In the genomic region with DNA sequence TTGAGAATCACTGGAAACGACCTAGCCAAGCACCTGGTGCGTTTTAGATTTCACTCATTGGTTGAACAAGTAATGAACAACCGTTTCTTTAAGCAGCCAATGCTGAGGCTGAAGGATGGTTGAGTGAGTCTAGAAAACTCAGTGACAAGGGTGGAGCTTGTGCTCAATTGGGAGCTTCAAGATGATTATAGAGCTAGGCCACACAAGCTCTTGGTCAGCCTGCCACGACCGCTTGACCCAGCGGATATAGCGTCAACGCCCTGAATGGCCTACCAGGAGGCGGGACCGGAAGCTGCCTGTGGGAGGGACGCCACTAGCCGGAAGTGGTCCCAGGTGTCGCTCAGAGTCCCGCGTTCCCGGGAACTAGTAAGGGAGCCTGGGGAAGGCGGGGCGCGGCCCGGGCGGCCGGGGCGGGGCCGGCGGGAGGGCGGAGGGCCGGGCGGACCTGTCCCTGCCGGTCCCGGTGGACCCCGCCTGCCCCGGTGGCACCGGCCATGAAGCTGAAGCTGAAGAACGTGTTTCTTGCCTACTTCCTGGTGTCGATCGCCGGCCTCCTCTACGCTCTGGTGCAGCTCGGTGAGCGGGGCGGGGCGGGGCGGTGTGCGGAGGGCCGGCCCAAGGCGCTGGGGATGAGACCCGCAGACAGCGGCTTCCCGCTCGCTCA, we compare ENCODE assay signal across 8 mouse cellular contexts. TPM values are rescaled to one million over a fixed set of nuclear protein-coding genes. Genes with fewer than 3 reads are reported as not detected.
DNase-seq lines count a peak whose midpoint lies in the region; ATAC-seq lines count a peak whose summit lies in the region.

B3gat3 (plus strand) TSS at position 302 of the 664 bp plus-strand sequence.

- ATAC-seq in hindbrain, embryonic 13.5 days (ENCODE audit: low FRiP score) = peak; percentile 97

- H3K27me3 ChIP-seq in hindbrain, embryonic 13.5 days = no peaks in the 10 kb centered on the region

- DNase-seq in R1 (ENCODE audit: low read depth, low spot score) = peak; percentile 94
- peak; percentile 97 for DNase-seq in cerebellum, postnatal 25 days
- DNase-seq in frontal cortex, postnatal 25 days (ENCODE audit: low spot score in 2 of 2) = peak; percentile 89 to 92
- DNase-seq in layer of hippocampus, postnatal 14 days (ENCODE audit: low spot score in 2 of 2) = peak; percentile 95
- DNase-seq in lung, postnatal 10 days = peak; percentile 98
- peak; percentile 91 for DNase-seq in ovary, postnatal 14 days (ENCODE audit: low spot score)
- peak; percentile 65 to 73 for DNase-seq in thymus, postnatal 10 days (ENCODE audit: low spot score in 2 of 2)

- H3K9ac ChIP-seq in hindbrain, embryonic 13.5 days = peak within 1 kb of the TSS; percentile 89

- peak within 1 kb of the TSS; percentile 84 for H3K4me3 ChIP-seq in hindbrain, embryonic 13.5 days

- H3K4me1 ChIP-seq in hindbrain, embryonic 13.5 days (replicated peaks) = peaks cover 17% of the 10 kb centered on the region

- no peaks in the 10 kb centered on the region for H3K9me3 ChIP-seq in hindbrain, embryonic 13.5 days

- 3% methylated on average over 50 of the region's 50 CpGs for WGBS in hindbrain, embryonic 13.5 days

- peak within 1 kb of the TSS; percentile 84 for H3K4me2 ChIP-seq in hindbrain, embryonic 13.5 days

- H3K36me3 ChIP-seq in hindbrain, embryonic 13.5 days = peaks cover 30% of the 10 kb centered on the region

- H3K27ac ChIP-seq in hindbrain, embryonic 13.5 days = peak within 1 kb of the TSS; percentile 88

RNA-seq across cellular contexts. Expression of gene B3gat3, which starts in this region (rescaled TPM):
- 89.7 and 91.8 TPM in 2 replicates for polyA plus RNA-seq in hindbrain, embryonic 13.5 days (2015; fragmentation: Nextera tagmentation; extraction: Ambion mirVana)
- 100 to 1,000 TPM; 144 to 149 TPM for total RNA-seq in layer of hippocampus, postnatal 14 days (2021)

Comparison
In these comparisons a context has a peak if more than half of its experiments do, and no peak if none do; other contexts are left out.
1. Peak in every context shown above with its lines: DNase-seq, ATAC-seq, H3K4me3 ChIP-seq and H3K27ac ChIP-seq.